Mouse (Mus musculus) hematopoietic stem cell, adult 5-6 weeks (primary cell): ENCODE data around the gene Nyap1. TPM values are rescaled to one million over a fixed set of nuclear protein-coding genes. Genes with fewer than 3 reads are reported as not detected.

Source experiments
- ATAC-seq, 2 experiments: fragments of 125-278 bp in 1 of 2; replicated peaks in 1 of 2; 2 replicates each; pipeline ENCODE4 v1.8.0; 2016 to 2017; ENCODE audit warnings: inconsistent platforms in 2 of 2, mild to moderate bottlenecking in 2 of 2, moderate number of reproducible peaks in 2 of 2, low read depth in 1 of 2, moderate TSS enrichment in 1 of 2; ENCODE audit not compliant: low FRiP score in 2 of 2, poor library complexity in 2 of 2, severe bottlenecking in 2 of 2, insufficient read depth in 1 of 2, low TSS enrichment in 1 of 2
- total RNA-seq: library from RNA; stranded (forward); fragments of 172-1452, 232-1000 nt; gene quantifications from 2 replicates; pipeline ENCODE4 v1.2.3, GENCODE M21; 2017

Nyap1 gene
- total RNA-seq, result 0.05 and 0.25 TPM in 2 replicates

GRCm38 (mm10) chr5:137741023-137741931 is at the start of gene Nyap1:
Nyap1 (minus strand) TSS chr5:137741607.
- ATAC-seq, result peak; percentile 51 to 55

GRCm38 (mm10) chr5:137788946-137789531 is 47.6 kb upstream of the Nyap1 start:
- no peak for ATAC-seq

- ATAC-seq, result no peak
Measured at GRCm38 (mm10) chr5:137788171-137788570, 46.8 kb upstream of the Nyap1 start.

DNA sequence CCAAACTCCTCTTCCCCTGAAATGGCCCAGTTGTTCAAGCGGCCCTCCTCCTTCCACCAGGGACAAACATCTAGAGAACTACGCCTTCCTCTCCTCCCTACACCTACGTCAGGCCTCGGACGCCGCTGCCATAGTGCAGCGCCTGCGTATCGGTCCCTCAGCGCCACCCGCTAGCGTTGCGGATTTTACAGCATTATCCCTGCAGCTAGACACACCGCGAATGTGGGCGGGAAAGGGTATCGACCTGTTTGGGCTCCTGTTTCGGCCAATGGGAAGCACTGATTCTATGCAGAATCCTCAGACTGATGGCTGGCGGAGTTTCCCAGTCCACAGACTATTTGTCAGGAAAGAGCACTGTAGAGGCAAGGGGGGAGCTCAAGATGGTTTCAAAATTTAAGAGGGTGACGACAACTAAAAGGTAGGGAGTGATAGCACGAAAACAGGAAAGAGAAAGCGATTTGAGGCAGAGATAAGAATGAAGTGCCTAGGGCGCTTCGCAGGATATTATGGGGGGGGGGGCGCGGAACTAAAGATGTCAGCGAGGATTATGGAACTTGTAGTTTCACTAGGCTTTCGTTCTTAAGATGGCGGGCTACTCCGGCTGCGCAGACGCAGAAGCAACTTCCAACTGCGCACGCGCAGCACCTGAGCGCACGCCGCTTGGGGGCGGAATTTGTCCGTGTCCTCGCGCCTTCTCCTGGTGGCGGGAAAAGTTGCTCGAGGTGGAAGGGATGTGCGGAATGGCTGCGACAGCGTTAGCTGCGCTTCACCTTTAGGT is 45.9 kb upstream of the Nyap1 start, which contains the start of the genes Mepce and Zcwpw1:
TSS of gene Mepce (minus strand) at position 505 of the 778 bp plus-strand sequence.
TSS of gene Zcwpw1 (plus strand) at position 648 of the 778 bp plus-strand sequence.
- ATAC-seq, result peak; percentile 52 to 54

DNA sequence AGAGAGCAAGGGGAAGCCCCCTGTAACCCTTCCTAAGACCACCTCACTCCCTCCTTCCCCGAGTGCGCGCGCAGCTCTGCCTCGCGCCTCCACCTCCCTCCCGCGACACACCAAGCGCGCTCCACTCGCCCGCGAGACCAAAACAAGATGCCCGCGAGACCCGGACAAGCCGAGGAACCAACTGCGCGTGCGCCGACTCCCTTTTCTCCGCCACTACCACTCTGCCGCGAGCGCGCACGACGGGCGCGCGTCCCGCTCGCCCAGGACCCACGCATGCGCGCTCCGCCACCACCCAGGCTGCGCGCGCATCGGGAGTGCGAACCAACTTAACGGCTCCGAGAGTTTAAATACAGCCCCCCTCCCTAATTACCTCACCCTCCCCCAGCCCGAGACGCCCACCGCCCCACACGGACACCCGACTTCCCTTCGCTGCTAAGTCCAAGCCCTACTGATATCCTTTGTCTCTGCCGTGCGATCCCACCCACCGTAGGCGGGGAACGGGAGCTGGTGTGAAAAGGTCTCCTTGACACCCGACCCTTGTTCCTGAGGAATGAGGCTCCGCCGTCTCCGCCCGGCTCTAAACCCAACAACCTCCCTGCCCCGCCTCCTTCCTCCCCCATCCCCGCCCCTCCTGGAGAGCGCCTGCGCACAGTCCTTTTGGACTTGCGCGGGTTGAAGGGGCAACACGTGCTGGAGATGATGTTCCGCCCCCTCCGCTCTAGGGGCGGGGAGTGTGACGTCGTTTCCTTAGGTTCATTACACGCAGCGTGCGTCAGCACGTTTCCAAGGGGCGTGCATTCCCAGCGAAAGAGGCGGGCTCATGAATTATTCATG is 44.9 kb upstream of the Nyap1 start:
- peak; percentile 74 to 77 for ATAC-seq

DNA sequence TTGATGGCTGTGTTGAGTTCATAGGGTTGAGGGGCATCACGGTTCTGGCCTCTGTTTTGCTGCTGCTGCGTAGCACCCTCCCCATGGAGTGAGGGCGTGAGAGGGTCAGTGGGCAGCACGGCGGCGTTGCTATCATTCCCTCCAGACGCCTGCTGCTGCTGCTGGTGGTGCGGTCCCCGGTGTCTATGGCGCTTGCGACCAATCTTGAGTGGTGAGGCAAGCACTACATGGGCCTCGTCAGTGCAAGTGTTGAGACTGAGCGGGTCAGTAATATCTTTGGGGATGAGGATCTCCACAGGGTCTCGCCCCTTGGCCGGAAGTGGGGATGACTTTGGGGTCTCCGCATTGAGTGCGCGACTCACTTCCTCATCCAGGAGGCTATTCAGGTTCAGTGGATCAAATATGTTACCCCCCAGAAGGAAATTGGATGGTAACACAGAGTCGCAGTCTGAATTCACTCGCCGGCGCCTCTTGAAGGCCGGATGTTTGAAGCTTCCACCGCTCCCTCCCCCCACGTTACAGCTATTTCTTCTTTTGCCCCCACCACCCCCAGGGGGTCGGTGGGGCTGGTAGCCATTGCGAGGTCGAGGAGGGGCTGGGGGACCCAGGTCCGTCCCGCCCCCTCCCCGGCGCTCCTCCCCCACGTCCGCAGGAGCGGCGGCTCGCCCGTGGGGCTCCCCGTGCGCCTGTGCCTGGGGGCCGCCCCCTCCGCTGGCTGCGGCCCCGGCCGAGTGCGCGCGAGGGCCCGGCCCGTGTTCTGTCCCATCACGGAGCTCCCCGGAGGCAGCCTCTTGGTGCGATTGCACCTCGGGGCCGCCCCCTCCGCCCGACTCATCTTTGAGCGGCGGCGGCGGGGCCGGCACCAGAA is 44.0 kb upstream of the Nyap1 start:
- no peak for ATAC-seq

DNA sequence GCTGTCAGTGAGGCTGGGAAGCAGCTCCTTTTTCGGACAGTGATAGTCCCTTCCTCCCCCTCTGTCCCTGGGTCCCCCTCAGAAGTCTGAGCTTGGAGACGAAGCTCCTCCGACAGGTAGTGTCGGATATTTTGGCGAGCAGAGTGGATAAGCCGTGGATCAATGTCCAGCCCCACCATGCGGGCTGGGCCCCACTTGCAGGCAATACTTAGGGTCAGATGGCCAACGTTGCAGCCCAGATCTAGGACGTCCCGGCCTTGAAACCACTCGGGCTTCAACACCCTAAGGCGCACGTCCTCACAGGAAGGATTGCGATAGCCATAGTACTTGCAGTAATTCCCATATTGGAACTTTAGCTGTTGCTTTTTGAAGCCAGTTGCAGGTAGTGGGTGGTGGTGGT is 43.1 kb upstream of the Nyap1 start:
- no peak for ATAC-seq

DNA sequence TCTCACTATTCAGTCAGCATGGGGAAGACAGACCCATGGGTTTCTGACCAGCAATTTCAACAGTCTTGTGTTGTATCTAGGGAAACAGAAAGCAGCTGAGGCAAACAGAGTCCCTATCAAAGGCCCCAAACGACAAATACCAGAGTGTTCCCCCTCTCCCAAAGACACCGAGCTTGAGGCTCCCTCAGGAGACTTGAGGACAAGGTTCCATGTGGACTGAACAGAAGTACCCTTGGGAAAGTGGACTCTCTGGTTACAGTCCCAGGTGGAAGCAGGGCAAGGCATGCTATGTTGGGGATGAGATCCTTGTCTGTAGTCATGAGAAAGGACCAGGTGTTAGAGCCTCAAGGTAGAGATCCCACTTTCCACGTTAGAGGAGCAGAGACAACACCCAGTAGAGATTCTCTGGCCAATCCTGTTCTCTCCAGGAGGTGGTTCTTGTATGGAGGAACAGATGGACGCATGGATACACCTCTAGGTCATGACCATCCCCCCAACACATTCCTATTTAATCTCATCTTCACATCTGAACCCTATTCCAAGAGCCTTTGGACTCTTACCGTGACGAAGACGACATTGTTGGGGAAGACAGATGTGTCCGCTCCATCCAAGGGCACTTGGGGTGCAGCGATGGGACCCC is 42.6 kb upstream of the Nyap1 start:
- ATAC-seq, result no peak

DNA sequence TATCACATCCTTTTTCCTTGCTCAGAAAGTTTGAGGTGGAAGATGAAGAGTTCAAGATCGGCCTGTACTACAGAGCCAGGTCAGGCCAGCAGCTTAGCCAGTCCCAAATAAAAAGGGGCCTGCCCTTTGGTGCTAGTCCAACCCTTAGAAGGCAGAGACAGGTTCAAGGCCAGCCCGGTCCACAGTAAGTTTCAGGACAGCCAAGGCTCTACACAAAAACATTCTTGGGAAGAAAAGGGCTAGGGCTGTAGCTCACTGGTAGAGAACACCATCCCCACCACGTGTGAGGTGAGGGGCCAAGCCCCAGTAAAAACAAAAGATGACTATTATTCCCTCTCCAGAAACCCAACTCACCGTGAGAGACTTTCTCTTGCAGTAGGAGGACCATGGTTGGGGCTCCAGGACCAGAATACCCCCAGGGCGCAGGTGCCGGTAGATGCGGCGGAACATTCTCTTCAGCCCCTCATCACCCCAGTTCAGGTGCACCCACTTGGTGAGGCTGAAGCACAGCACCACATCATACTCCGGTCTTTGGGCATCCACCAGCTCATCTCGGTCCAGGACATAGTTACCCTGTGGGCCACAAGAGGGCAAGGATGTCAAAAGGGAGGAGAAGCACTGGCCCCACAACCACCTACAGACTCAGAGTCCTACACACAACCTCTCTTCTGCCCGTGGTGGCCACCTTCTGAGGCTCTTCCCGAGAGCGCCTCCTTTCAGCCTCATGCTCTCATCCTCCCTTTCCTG is 41.5 kb upstream of the Nyap1 start:
- no peak for ATAC-seq

DNA sequence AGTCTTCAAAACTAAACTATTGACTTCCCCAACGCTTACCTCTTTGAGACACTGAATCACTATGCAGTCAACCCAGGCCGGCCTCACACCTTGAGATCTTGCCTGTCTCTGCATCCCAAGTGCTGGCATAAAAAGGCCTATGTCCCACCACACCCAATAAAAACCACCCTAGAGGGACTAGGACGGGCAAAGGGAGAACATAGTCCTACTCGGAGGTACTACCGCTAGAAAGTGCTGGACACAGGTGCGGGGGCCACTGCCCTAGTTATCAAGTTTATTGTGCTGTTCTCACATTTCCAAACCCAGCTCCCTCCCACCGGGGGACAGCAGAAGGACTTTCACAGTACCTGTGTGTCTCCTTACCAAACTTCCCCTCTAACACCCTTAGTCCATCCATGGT is 40.3 kb upstream of the Nyap1 start:
- ATAC-seq, result no peak

DNA sequence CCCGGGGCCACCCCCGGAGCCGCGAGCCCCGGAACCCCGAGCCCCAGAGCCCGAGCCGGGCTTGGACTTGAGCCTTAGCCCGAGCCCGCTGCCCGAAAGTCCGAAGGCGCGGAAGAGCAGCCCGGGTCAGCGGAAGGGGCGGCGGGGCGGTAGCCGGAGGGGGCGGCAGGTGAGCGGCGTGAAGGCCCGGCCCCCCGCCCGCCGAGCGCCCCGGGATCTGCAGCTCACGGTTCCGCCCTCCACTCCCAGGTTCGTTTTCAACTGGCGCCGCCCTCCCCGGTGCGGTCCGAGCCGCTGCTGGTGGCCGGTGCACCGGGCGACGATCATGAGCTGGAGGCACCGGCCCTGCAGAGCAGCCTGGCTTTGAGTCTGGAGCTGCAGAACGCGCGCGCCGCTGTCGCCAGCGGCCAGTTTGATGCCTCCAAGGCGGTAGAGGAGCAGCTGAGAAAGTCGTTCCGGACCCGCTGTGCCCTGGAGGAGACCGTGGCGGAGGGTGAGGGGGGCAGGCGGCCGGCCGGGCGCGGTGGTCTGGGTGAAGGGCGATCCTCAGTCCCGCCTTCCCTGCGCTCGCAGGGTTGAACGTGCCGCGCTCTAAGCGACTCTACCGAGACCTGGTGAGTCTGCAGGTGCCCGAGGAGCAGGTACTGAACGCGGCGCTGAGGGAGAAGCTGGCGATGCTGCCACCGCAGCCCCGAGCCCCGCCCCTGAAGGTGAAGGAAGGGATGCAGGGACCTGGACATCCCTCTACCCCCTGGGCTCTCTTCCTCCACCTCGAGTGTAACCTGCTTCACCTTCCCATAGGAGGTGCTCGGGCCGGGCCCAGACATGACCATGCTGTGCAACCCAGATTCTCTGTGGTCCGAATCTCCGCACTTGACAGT is 37.9 kb upstream of the Nyap1 start:
- no peak for ATAC-seq

DNA sequence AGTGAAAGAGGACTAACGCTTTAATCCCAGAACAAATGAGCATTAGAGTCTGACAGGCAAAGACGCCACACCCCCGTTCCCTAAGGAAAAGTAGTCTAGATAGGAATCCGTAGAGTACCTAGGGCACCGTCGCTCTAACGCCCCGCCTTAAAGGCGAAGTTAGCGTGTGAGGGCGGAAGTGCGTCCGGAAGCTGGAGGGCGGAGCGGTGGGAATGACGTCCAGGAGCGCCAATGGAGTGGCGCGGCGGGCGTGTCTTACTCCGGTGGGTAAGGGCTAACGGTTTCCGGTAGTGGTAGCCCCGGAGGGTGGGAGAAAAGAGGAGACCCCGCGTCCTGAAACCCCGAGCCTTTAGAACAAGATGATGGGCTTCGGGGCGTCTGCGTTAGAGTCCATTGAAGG is 37.2 kb upstream of the Nyap1 start, which contains the start of gene Ppp1r35:
TSS of gene Ppp1r35 (plus strand) at position 215 of the 400 bp plus-strand sequence.
- ATAC-seq, result peak; percentile 88 to 90

DNA sequence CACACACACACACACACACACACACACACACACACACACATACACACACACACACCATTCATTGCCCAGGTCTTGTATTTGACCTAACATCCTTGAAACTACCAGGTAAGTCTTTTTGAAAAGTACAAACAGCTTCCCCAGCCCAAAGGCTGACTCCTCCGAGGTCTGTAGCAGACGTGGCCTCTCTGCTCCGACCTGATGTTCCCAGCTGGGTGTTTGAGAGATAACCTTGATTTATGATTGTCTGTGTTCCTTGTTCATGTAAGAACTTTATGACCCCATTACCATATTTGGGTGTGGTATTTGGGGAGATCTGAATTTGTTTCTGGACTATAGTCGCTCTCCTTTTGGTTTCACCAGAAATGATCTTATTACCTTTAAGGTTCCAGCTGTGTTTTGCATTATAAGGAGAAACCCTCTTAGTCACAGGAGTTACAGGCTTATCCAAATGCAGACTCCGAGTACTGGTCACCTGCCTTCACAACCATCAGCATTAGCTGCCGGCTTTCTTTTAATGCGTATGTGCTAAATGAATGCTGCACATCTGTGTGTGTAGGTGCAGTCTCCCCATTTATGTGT is 35.9 kb upstream of the Nyap1 start:
- ATAC-seq, result no peak

- peak; percentile 63 to 68 for ATAC-seq
Measured at GRCm38 (mm10) chr5:137776408-137776918, 35.1 kb upstream of the Nyap1 start.
